Mouse (Mus musculus): ENCODE data around the gene Rpia.

DNA sequence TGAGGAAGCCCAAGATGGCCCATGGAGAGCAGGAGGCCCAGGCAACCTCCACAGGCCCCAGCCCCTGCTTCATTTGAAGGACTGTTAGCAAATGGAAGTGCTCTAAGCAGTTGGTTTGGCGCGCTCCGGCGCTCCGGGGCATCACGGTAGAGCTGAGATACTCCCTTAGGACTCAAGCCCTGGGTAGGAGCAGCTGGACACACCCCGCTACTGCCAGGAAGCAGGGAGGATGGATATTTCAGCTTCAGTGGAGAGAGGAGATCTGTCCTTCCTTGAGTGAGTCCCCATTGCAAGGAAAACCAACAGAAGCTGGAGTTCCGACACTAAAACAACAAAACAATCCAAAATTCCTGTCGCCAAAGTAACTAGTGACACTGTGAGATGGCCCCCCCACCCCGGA, 37.2 kb downstream of the Rpia start:
- no peak for TF ChIP-seq CTCF (IDR thresholded peaks at IDR 0.05; ENCODE audit: borderline replicate concordance, extremely low read depth, insufficient read depth, insufficient read length)
- TF ChIP-seq POLR2A (IDR thresholded peaks at IDR 0.05; ENCODE audit: borderline replicate concordance, extremely low read depth, insufficient read depth, insufficient read length, poor library complexity, severe bottlenecking), result no peak

Measured in brain, embryonic 14.5 days (tissue).